Comparison of ENCODE assay signal across 9 mouse cellular contexts in genomic region chr2:39268357-39268756, GRCm38 (mm10). TPM values are rescaled to one million over a fixed set of nuclear protein-coding genes. Genes with fewer than 3 reads are reported as not detected.
DNase-seq lines count a peak whose midpoint lies in the region; ATAC-seq and TF ChIP-seq lines count a peak whose summit lies in the region.
"Had no signal": no experiment of that assay in that cellular context is flagged by ENCODE, and none has a peak within 500 bp of the region (broad histone marks: within the 10 kb centered on the region; RNA-seq: fewer than 3 reads in every experiment).

No protein-coding gene starts in this region.

- peak; percentile 8 for DNase-seq in heart, postnatal 0 days (ENCODE audit: low spot score)
- peak; percentile 40 for DNase-seq in A20 (ENCODE audit: low read depth, low spot score)
- DNase-seq in G1E (ENCODE audit: low spot score): no peak
- DNase-seq in embryonic facial prominence, embryonic 14.5 days (ENCODE audit: low spot score): peak; percentile 34
- peak; percentile 19 for DNase-seq in liver, postnatal 0 days
- DNase-seq in splenic B cell, adult 2 months (ENCODE audit: low read depth, low spot score): peak; percentile 58
- DNase-seq in ovary, postnatal 36 days (ENCODE audit: low spot score): no peak

- no peak overlapping the region for H3K27ac ChIP-seq in heart, postnatal 0 days (ENCODE audit: low read depth)
- H3K27ac ChIP-seq in heart, embryonic 11.5 days (ENCODE audit: low read depth, low read length): no peak overlapping the region
- no peak overlapping the region for H3K27ac ChIP-seq in embryonic facial prominence, embryonic 14.5 days (replicated peaks; ENCODE audit: low read depth, low read length)
- H3K27ac ChIP-seq in liver, postnatal 0 days (ENCODE audit: low read depth): no peak overlapping the region
- H3K27ac ChIP-seq: lung, embryonic 15.5 days had no signal

- no peaks in the 10 kb centered on the region for H3K27me3 ChIP-seq in heart, postnatal 0 days (ENCODE audit: control insufficient read depth, insufficient read depth, low read length)
- H3K27me3 ChIP-seq in heart, embryonic 11.5 days (ENCODE audit: control insufficient read depth, insufficient read depth, low read length): no peaks in the 10 kb centered on the region
- H3K27me3 ChIP-seq in G1E (ENCODE audit: insufficient read depth, low read length): no peaks in the 10 kb centered on the region
- no peaks in the 10 kb centered on the region for H3K27me3 ChIP-seq in embryonic facial prominence, embryonic 14.5 days (replicated peaks; ENCODE audit: control insufficient read depth, insufficient read depth, low read length)
- no peaks in the 10 kb centered on the region for H3K27me3 ChIP-seq in liver, postnatal 0 days (ENCODE audit: insufficient read depth, low read length)
- no peaks in the 10 kb centered on the region for H3K27me3 ChIP-seq in splenic B cell, adult 2 months (ENCODE audit: control insufficient read depth, insufficient read depth, low read length, poor library complexity, severe bottlenecking)
- H3K27me3 ChIP-seq: lung, embryonic 15.5 days had no signal

- no peak overlapping the region for H3K9ac ChIP-seq in heart, postnatal 0 days (replicated peaks; ENCODE audit: low read depth, low read length)
- H3K9ac ChIP-seq in heart, embryonic 11.5 days (ENCODE audit: low read depth, low read length): no peak overlapping the region
- no peak overlapping the region for H3K9ac ChIP-seq in embryonic facial prominence, embryonic 14.5 days (ENCODE audit: low read depth, low read length)
- H3K9ac ChIP-seq in liver, postnatal 0 days (replicated peaks): no peak overlapping the region
- H3K9ac ChIP-seq: lung, embryonic 15.5 days had no signal

- TF ChIP-seq EP300 in heart, postnatal 0 days (IDR thresholded peaks at IDR 0.05; ENCODE audit: low read depth): no peak
- no peak for TF ChIP-seq EP300 in liver, postnatal 0 days (IDR thresholded peaks at IDR 0.05; ENCODE audit: low read depth)

- H3K4me2 ChIP-seq in heart, postnatal 0 days (ENCODE audit: low read depth, low read length): no peak overlapping the region
- no peak overlapping the region for H3K4me2 ChIP-seq in heart, embryonic 11.5 days
- H3K4me2 ChIP-seq in embryonic facial prominence, embryonic 14.5 days (ENCODE audit: low read depth, low read length): no peak overlapping the region
- H3K4me2 ChIP-seq in liver, postnatal 0 days (ENCODE audit: low read depth, low read length): no peak overlapping the region
- H3K4me2 ChIP-seq: lung, embryonic 15.5 days had no signal

- peak; percentile 57 for TF ChIP-seq CTCF in heart, postnatal 0 days (IDR thresholded peaks at IDR 0.05; ENCODE audit: low read depth)
- peak; percentile 53 for TF ChIP-seq CTCF in G1E (IDR thresholded peaks at IDR 0.05; ENCODE audit: low read depth, low read length)
- peak; percentile 77 for TF ChIP-seq CTCF in liver, postnatal 0 days (IDR thresholded peaks at IDR 0.05; ENCODE audit: low read depth)

- 52% methylated on average over 3 of the region's 3 CpGs for WGBS in heart, postnatal 0 days
- WGBS in heart, embryonic 11.5 days (ENCODE audit: insufficient replicate concordance): 55% methylated on average over 3 of the region's 3 CpGs
- 49% methylated on average over 3 of the region's 3 CpGs for WGBS in embryonic facial prominence, embryonic 14.5 days
- 33% methylated on average over 3 of the region's 3 CpGs for WGBS in liver, postnatal 0 days (ENCODE audit: insufficient replicate concordance)

- H3K4me1 ChIP-seq in heart, postnatal 0 days (ENCODE audit: control insufficient read depth, insufficient read depth): no peaks in the 10 kb centered on the region
- H3K4me1 ChIP-seq in heart, embryonic 11.5 days (ENCODE audit: control insufficient read depth, insufficient read depth, low read length): no peaks in the 10 kb centered on the region
- no peaks in the 10 kb centered on the region for H3K4me1 ChIP-seq in G1E (ENCODE audit: insufficient read depth, low read depth, low read length)
- no peaks in the 10 kb centered on the region for H3K4me1 ChIP-seq in embryonic facial prominence, embryonic 14.5 days (ENCODE audit: control insufficient read depth, insufficient read depth, low read length)
- no peaks in the 10 kb centered on the region for H3K4me1 ChIP-seq in liver, postnatal 0 days (ENCODE audit: insufficient read depth)
- H3K4me1 ChIP-seq: lung, embryonic 15.5 days had no signal

- H3K9me3 ChIP-seq in heart, postnatal 0 days (replicated peaks; ENCODE audit: control insufficient read depth, low read length): 0 out of 2 replicates have a peak, but pooled peaks cover 3% of the 10 kb centered on the region
- H3K9me3 ChIP-seq in heart, embryonic 11.5 days (replicated peaks; ENCODE audit: control insufficient read depth, low read length): 0 out of 2 replicates have a peak, but pooled peaks cover 3% of the 10 kb centered on the region
- no peaks in the 10 kb centered on the region for H3K9me3 ChIP-seq in G1E (replicated peaks)
- H3K9me3 ChIP-seq in embryonic facial prominence, embryonic 14.5 days (ENCODE audit: control insufficient read depth, low read length): 0 out of 2 replicates have a peak, but pooled peaks cover 9% of the 10 kb centered on the region
- no peaks in the 10 kb centered on the region for H3K9me3 ChIP-seq in liver, postnatal 0 days (ENCODE audit: low read length)
- H3K9me3 ChIP-seq: lung, embryonic 15.5 days had no signal

- H3K4me3 ChIP-seq in heart, postnatal 0 days (ENCODE audit: low read depth, low read length): no peak overlapping the region
- no peak overlapping the region for H3K4me3 ChIP-seq in heart, embryonic 11.5 days (ENCODE audit: low read depth, low read length)
- H3K4me3 ChIP-seq in G1E (ENCODE audit: low read depth, low read length): no peak overlapping the region
- H3K4me3 ChIP-seq in embryonic facial prominence, embryonic 14.5 days (ENCODE audit: low read depth, low read length): no peak overlapping the region
- no peak overlapping the region for H3K4me3 ChIP-seq in liver, postnatal 0 days (ENCODE audit: low read depth, low read length)
- H3K4me3 ChIP-seq: lung, embryonic 15.5 days had no signal

- ATAC-seq in heart, postnatal 0 days (ENCODE audit: insufficient read depth, low read depth): no peak
- no peak for ATAC-seq in heart, embryonic 11.5 days (replicated peaks; ENCODE audit: insufficient number of reproducible peaks, low FRiP score, low TSS enrichment)
- peak; percentile 54; the same call in 1 of the 2 replicates for ATAC-seq in G1E (ENCODE audit: extremely low read depth, insufficient number of reproducible peaks, low FRiP score, poor library complexity, severe bottlenecking)
- no peak for ATAC-seq in embryonic facial prominence, embryonic 14.5 days (ENCODE audit: low read depth)
- ATAC-seq in liver, postnatal 0 days: peak; percentile 50; the same call in 1 of the 2 replicates

- no peaks in the 10 kb centered on the region for H3K36me3 ChIP-seq in heart, postnatal 0 days (replicated peaks; ENCODE audit: control insufficient read depth, insufficient read depth, low read length)
- H3K36me3 ChIP-seq in heart, embryonic 11.5 days (ENCODE audit: control insufficient read depth, insufficient read depth, low read length): no peaks in the 10 kb centered on the region
- no peaks in the 10 kb centered on the region for H3K36me3 ChIP-seq in G1E (replicated peaks)
- no peaks in the 10 kb centered on the region for H3K36me3 ChIP-seq in embryonic facial prominence, embryonic 14.5 days (ENCODE audit: control insufficient read depth, insufficient read depth, low read length)
- no peaks in the 10 kb centered on the region for H3K36me3 ChIP-seq in liver, postnatal 0 days (replicated peaks; ENCODE audit: insufficient read depth, low read length)
- no peaks in the 10 kb centered on the region for H3K36me3 ChIP-seq in splenic B cell, adult 2 months (ENCODE audit: control insufficient read depth, insufficient read depth, low read length, poor library complexity, severe bottlenecking)
- H3K36me3 ChIP-seq: lung, embryonic 15.5 days had no signal

RNA-seq across cellular contexts. Expression of gene Ppp6c, which starts 42.1 kb away (rescaled TPM):
- total RNA-seq in heart, postnatal 0 days (2014; rRNA removed; ENCODE audit: low replicate concordance): 35.0 and 54.1 TPM in 2 replicates
- 50.0 and 52.1 TPM in 2 replicates for polyA plus RNA-seq in heart, postnatal 0 days (2015; fragmentation: Nextera tagmentation; extraction: Ambion mirVana)
- polyA plus RNA-seq in heart, embryonic 11.5 days (2014; fragmentation: Nextera tagmentation; extraction: Ambion mirVana): 49.4 and 54.2 TPM in 2 replicates
- total RNA-seq in G1E (2014; fragmentation: Nextera tagmentation): 167 and 204 TPM in 2 replicates
- 79.1 and 93.4 TPM in 2 replicates for total RNA-seq in G1E (2017)
- polyA plus RNA-seq in G1E (2012): 2.1 and 3.8 TPM in 2 replicates
- 80.4 and 87.2 TPM in 2 replicates for polyA plus RNA-seq in embryonic facial prominence, embryonic 14.5 days (2014; fragmentation: Nextera tagmentation; extraction: Ambion mirVana)
- 35.5 and 37.0 TPM in 2 replicates for polyA plus RNA-seq in liver, postnatal 0 days (2015; fragmentation: Nextera tagmentation; extraction: Ambion mirVana)

Comparison
In these comparisons a context has a peak if more than half of its experiments do, and no peak if none do; other contexts are left out.
1. ATAC-seq: peak in G1E (single experiment) and liver, postnatal 0 days (single experiment); none in heart, postnatal 0 days (single experiment), heart, embryonic 11.5 days (single experiment) and embryonic facial prominence, embryonic 14.5 days (single experiment).
2. DNase-seq: peak in heart, postnatal 0 days (single experiment), A20 (single experiment), embryonic facial prominence, embryonic 14.5 days (single experiment), liver, postnatal 0 days (single experiment) and splenic B cell, adult 2 months (single experiment); none in G1E (single experiment) and ovary, postnatal 36 days (single experiment).
3. Peak in every context shown above with its lines, with median percentiles within 50 percentile points of each other: CTCF ChIP-seq.